ENCODE assay signal across 12 mouse cellular contexts in the genomic region with DNA sequence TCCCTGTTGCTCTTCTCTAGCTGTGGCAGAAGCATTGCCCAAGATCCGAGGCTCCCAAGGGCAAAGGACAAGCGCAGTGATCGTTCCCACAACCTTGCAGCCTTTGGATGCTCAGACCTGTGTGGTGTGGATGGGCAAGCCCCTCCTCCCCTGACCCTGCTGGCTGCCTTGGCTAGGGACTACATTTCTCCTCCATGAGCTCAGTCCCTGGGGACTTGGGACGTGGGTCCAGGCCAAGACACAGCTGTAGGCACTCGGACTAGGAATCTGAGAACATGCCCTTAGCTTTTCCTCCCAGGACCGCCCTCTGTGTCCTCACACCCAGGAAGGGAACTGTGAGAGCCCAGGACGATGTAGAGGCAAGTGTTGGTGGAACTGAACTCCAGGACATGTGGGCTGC. TPM values are rescaled to one million over a fixed set of nuclear protein-coding genes. Genes with fewer than 3 reads are reported as not detected.
DNase-seq lines count a peak whose midpoint lies in the region; ATAC-seq lines count a peak whose summit lies in the region.
"Had no signal": no experiment of that assay in that cellular context is flagged by ENCODE, and none has a peak within 500 bp of the region (broad histone marks: within the 10 kb centered on the region; RNA-seq: fewer than 3 reads in every experiment).

No protein-coding gene starts in this region.

- H3K36me3 ChIP-seq in intestine, embryonic 16.5 days (ENCODE audit: control insufficient read depth, insufficient read depth, low read length), result no peaks in the 10 kb centered on the region
- no peaks in the 10 kb centered on the region for H3K36me3 ChIP-seq in forebrain, embryonic 15.5 days
- H3K36me3 ChIP-seq: liver, embryonic 13.5 days; neural tube, embryonic 15.5 days had no signal

- H3K4me3 ChIP-seq in intestine, embryonic 16.5 days (ENCODE audit: low read length), result no peak overlapping the region
- H3K4me3 ChIP-seq in forebrain, embryonic 15.5 days, result no peak overlapping the region
- H3K4me3 ChIP-seq: liver, embryonic 13.5 days; neural tube, embryonic 15.5 days had no signal

- H3K27ac ChIP-seq in intestine, embryonic 16.5 days (ENCODE audit: low read length), result no peak overlapping the region
- H3K27ac ChIP-seq in forebrain, embryonic 15.5 days (replicated peaks), result no peak overlapping the region
- H3K27ac ChIP-seq: liver, embryonic 13.5 days; neural tube, embryonic 15.5 days had no signal

- peak; percentile 13 for DNase-seq in ovary, postnatal 36 days (ENCODE audit: low spot score)
- no peak for DNase-seq in ovary, postnatal 10 days (ENCODE audit: low spot score)
- DNase-seq in heart, adult 9 months (ENCODE audit: low spot score in 2 of 2), result peak; percentile 86 to 88
- peak; percentile 83 for DNase-seq in kidney, postnatal 14 days
- no peak for DNase-seq in spleen, postnatal 10 days (ENCODE audit: low spot score in 2 of 2)
- DNase-seq in embryo, embryonic 10.5 days (ENCODE audit: low spot score), result no peak
- DNase-seq: cerebellum, postnatal 14 days; liver, embryonic 13.5 days had no signal

- no peak overlapping the region for H3K9ac ChIP-seq in intestine, embryonic 16.5 days (ENCODE audit: low read depth, low read length)
- no peak overlapping the region for H3K9ac ChIP-seq in forebrain, embryonic 15.5 days (replicated peaks)
- H3K9ac ChIP-seq: liver, embryonic 13.5 days; neural tube, embryonic 15.5 days had no signal

- peaks cover 3% of the 10 kb centered on the region; the same call in 1 of the 2 replicates for H3K4me1 ChIP-seq in intestine, embryonic 16.5 days (ENCODE audit: control insufficient read depth, insufficient read depth, low read length)
- no peaks in the 10 kb centered on the region for H3K4me1 ChIP-seq in forebrain, embryonic 15.5 days
- H3K4me1 ChIP-seq: neural tube, embryonic 15.5 days had no signal

- WGBS in intestine, embryonic 16.5 days, result 59% methylated on average over 7 of the region's 7 CpGs
- WGBS in forebrain, embryonic 15.5 days, result 66% methylated on average over 7 of the region's 7 CpGs

- no peaks in the 10 kb centered on the region for H3K27me3 ChIP-seq in intestine, embryonic 16.5 days (replicated peaks; ENCODE audit: control insufficient read depth, insufficient read depth, low read length)
- H3K27me3 ChIP-seq in forebrain, embryonic 15.5 days, result no peaks in the 10 kb centered on the region
- H3K27me3 ChIP-seq: neural tube, embryonic 15.5 days; Patski had no signal

- ATAC-seq in intestine, embryonic 16.5 days, result no peak
- no peak for ATAC-seq in forebrain, embryonic 15.5 days (replicated peaks)
- ATAC-seq: Patski had no signal

- H3K9me3 ChIP-seq in intestine, embryonic 16.5 days (ENCODE audit: control insufficient read depth, low read length), result no peaks in the 10 kb centered on the region
- H3K9me3 ChIP-seq in forebrain, embryonic 15.5 days, result no peaks in the 10 kb centered on the region
- H3K9me3 ChIP-seq: liver, embryonic 13.5 days; neural tube, embryonic 15.5 days had no signal

- no peak overlapping the region for H3K4me2 ChIP-seq in intestine, embryonic 16.5 days (ENCODE audit: low read depth, low read length)
- H3K4me2 ChIP-seq in forebrain, embryonic 15.5 days (replicated peaks), result no peak overlapping the region
- H3K4me2 ChIP-seq: liver, embryonic 13.5 days; neural tube, embryonic 15.5 days had no signal

RNA-seq across cellular contexts. Expression of gene Notch3, which starts 6.5 kb away (rescaled TPM):
- polyA plus RNA-seq in intestine, embryonic 16.5 days (2015; fragmentation: Nextera tagmentation; extraction: Ambion mirVana), result 5.1 and 6.6 TPM in 2 replicates
- polyA plus RNA-seq in forebrain, embryonic 15.5 days (2015; fragmentation: Nextera tagmentation; extraction: Ambion mirVana), result 5.6 and 5.8 TPM in 2 replicates

RNA-seq across cellular contexts. Expression of gene Ephx3, which starts 16.2 kb away (rescaled TPM):
- polyA plus RNA-seq in intestine, embryonic 16.5 days (2015; fragmentation: Nextera tagmentation; extraction: Ambion mirVana), result 0.05 and 0.16 TPM in 2 replicates
- 0.17 and 0.20 TPM in 2 replicates for polyA plus RNA-seq in forebrain, embryonic 15.5 days (2015; fragmentation: Nextera tagmentation; extraction: Ambion mirVana)
- polyA plus RNA-seq: liver, embryonic 13.5 days had no signal

Comparison
In these comparisons a context has a peak if more than half of its experiments do, and no peak if none do; other contexts are left out.
1. DNase-seq: peak in ovary, postnatal 36 days (single experiment), heart, adult 9 months (2 of 2) and kidney, postnatal 14 days (single experiment); none in ovary, postnatal 10 days (single experiment), spleen, postnatal 10 days (0 of 2) and embryo, embryonic 10.5 days (single experiment).